Mouse (Mus musculus) lung, postnatal 0 days (tissue): Measurements from ENCODE around the gene Olig3.

Experiments
- CTCF ChIP-seq: IDR thresholded peaks from 2 replicates; pipeline ENCODE4 v1.5.1; 2016; ENCODE audit warnings: antibody characterized with exemption, mild to moderate bottlenecking
- EP300 ChIP-seq: IDR thresholded peaks from 2 replicates; pipeline ENCODE4 v1.6.1; 2016; ENCODE audit warnings: antibody characterized with exemption, mild to moderate bottlenecking, control low read depth

- TF ChIP-seq CTCF (no peak), EP300 (no peak)
Measured at GRCm38 (mm10) chr10:19405959-19406358, 49.6 kb downstream of the Olig3 start.
